Mouse (Mus musculus): ENCODE measurements around the gene 1700069L16Rik. TPM values are rescaled to one million over a fixed set of nuclear protein-coding genes. Genes with fewer than 3 reads are reported as not detected.

1700069L16Rik gene
- polyA plus RNA-seq, 2 experiments = not detected

GRCm38 (mm10) chr5:113712861-113713260 is 11.7 kb downstream of the 1700069L16Rik start:
- H3K9ac ChIP-seq (replicated peaks) = no peak overlapping the region
- no peaks in the 10 kb centered on the region for H3K36me3 ChIP-seq (replicated peaks; ENCODE audit: control insufficient read depth, insufficient read depth, low read depth)
- H3K9me3 ChIP-seq (ENCODE audit: control insufficient read depth, low read length) = no peaks in the 10 kb centered on the region
- no peaks in the 10 kb centered on the region for H3K4me1 ChIP-seq (replicated peaks; ENCODE audit: control insufficient read depth in 2 of 2, insufficient read depth in 2 of 2, low read length in 1 of 2)
- no peaks in the 10 kb centered on the region for H3K27me3 ChIP-seq (ENCODE audit: control insufficient read depth, insufficient read depth, low read length)
- ATAC-seq (ENCODE audit: insufficient read depth) (no peak), DNase-seq (ENCODE audit: low read depth in 3 of 3, low spot score in 3 of 3) (no peak)
- TF ChIP-seq CTCF (IDR thresholded peaks at IDR 0.05; ENCODE audit: low read depth) = no peak
- TF ChIP-seq EP300 (IDR thresholded peaks at IDR 0.05; ENCODE audit: low read depth) = no peak
- no peak overlapping the region for H3K27ac ChIP-seq
- WGBS (ENCODE audit: insufficient replicate concordance) = 52% methylated on average over 2 of the region's 2 CpGs
- H3K4me3 ChIP-seq (ENCODE audit: insufficient read depth in 1 of 2, low read depth in 2 of 2, low read length in 2 of 2) = no peak overlapping the region
- no peak overlapping the region for H3K4me2 ChIP-seq (ENCODE audit: low read depth)

- H3K4me3 ChIP-seq (ENCODE audit: insufficient read depth in 1 of 2, low read depth in 2 of 2, low read length in 2 of 2) = no peak overlapping the region
- H3K9me3 ChIP-seq (ENCODE audit: control insufficient read depth, low read length) = no peaks in the 10 kb centered on the region
- no peak for ATAC-seq (ENCODE audit: insufficient read depth)
- H3K27me3 ChIP-seq (ENCODE audit: control insufficient read depth, insufficient read depth, low read length) = no peaks in the 10 kb centered on the region
- H3K4me1 ChIP-seq (replicated peaks; ENCODE audit: control insufficient read depth in 2 of 2, insufficient read depth in 2 of 2, low read length in 1 of 2) = no peaks in the 10 kb centered on the region
- H3K36me3 ChIP-seq (replicated peaks; ENCODE audit: control insufficient read depth, insufficient read depth, low read depth) = no peaks in the 10 kb centered on the region
- H3K9ac ChIP-seq (replicated peaks) = no peak overlapping the region
- DNase-seq (ENCODE audit: low read depth in 3 of 3, low spot score in 3 of 3) = no peak
- H3K27ac ChIP-seq = no peak overlapping the region
- TF ChIP-seq EP300 (IDR thresholded peaks at IDR 0.05; ENCODE audit: low read depth) = no peak
- no peak for TF ChIP-seq CTCF (IDR thresholded peaks at IDR 0.05; ENCODE audit: low read depth)
- WGBS (ENCODE audit: insufficient replicate concordance) = 48% methylated on average over 21 of the region's 21 CpGs
- H3K4me2 ChIP-seq (ENCODE audit: low read depth) = no peak overlapping the region
Measured at GRCm38 (mm10) chr5:113703803-113704585, 20.6 kb downstream of the 1700069L16Rik start.

- no peaks in the 10 kb centered on the region for H3K36me3 ChIP-seq (replicated peaks; ENCODE audit: control insufficient read depth, insufficient read depth, low read depth)
- H3K27ac ChIP-seq = no peak overlapping the region
- no peak for DNase-seq (ENCODE audit: low read depth in 3 of 3, low spot score in 3 of 3)
- H3K4me2 ChIP-seq (ENCODE audit: low read depth) = no peak overlapping the region
- no peaks in the 10 kb centered on the region for H3K4me1 ChIP-seq (replicated peaks; ENCODE audit: control insufficient read depth in 2 of 2, insufficient read depth in 2 of 2, low read length in 1 of 2)
- no peak overlapping the region for H3K4me3 ChIP-seq (ENCODE audit: insufficient read depth in 1 of 2, low read depth in 2 of 2, low read length in 2 of 2)
- WGBS (ENCODE audit: insufficient replicate concordance) = 50% methylated on average over 19 of the region's 19 CpGs
- no peak for TF ChIP-seq CTCF (IDR thresholded peaks at IDR 0.05; ENCODE audit: low read depth)
- no peak for TF ChIP-seq EP300 (IDR thresholded peaks at IDR 0.05; ENCODE audit: low read depth)
- H3K27me3 ChIP-seq (ENCODE audit: control insufficient read depth, insufficient read depth, low read length) = no peaks in the 10 kb centered on the region
- no peak for ATAC-seq (ENCODE audit: insufficient read depth)
- H3K9me3 ChIP-seq (ENCODE audit: control insufficient read depth, low read length) = no peaks in the 10 kb centered on the region
- H3K9ac ChIP-seq (replicated peaks) = no peak overlapping the region
Measured at GRCm38 (mm10) chr5:113700388-113701023, 24.1 kb downstream of the 1700069L16Rik start.

GRCm38 (mm10) chr5:113694415-113694814 is 30.2 kb downstream of the 1700069L16Rik start:
- no peak overlapping the region for H3K9ac ChIP-seq (replicated peaks)
- H3K4me2 ChIP-seq (ENCODE audit: low read depth) = no peak overlapping the region
- H3K4me3 ChIP-seq (ENCODE audit: insufficient read depth in 1 of 2, low read depth in 2 of 2, low read length in 2 of 2) = no peak overlapping the region
- H3K9me3 ChIP-seq (ENCODE audit: control insufficient read depth, low read length) = no peaks in the 10 kb centered on the region; the same call in 1 of the 2 replicates
- TF ChIP-seq CTCF (IDR thresholded peaks at IDR 0.05; ENCODE audit: low read depth) (no peak), EP300 (IDR thresholded peaks at IDR 0.05; ENCODE audit: low read depth) (no peak)
- no peak for DNase-seq (ENCODE audit: low read depth in 3 of 3, low spot score in 3 of 3)
- ATAC-seq (ENCODE audit: insufficient read depth) = no peak
- H3K4me1 ChIP-seq (replicated peaks; ENCODE audit: control insufficient read depth in 2 of 2, insufficient read depth in 2 of 2, low read length in 1 of 2) = no peaks in the 10 kb centered on the region
- H3K36me3 ChIP-seq (replicated peaks; ENCODE audit: control insufficient read depth, insufficient read depth, low read depth) = no peaks in the 10 kb centered on the region
- H3K27me3 ChIP-seq (ENCODE audit: control insufficient read depth, insufficient read depth, low read length) = no peaks in the 10 kb centered on the region
- no peak overlapping the region for H3K27ac ChIP-seq
- WGBS (ENCODE audit: insufficient replicate concordance) = 38% methylated on average over 5 of the region's 5 CpGs

- Histone ChIP-seq H3K9me3 (ENCODE audit: control insufficient read depth, low read length) (no peaks in the 10 kb centered on the region; the same call in 1 of the 2 replicates), H3K27ac (no peak overlapping the region), H3K4me3 (ENCODE audit: insufficient read depth in 1 of 2, low read depth in 2 of 2, low read length in 2 of 2) (no peak overlapping the region), H3K4me2 (ENCODE audit: low read depth) (no peak overlapping the region), H3K4me1 (replicated peaks; ENCODE audit: control insufficient read depth in 2 of 2, insufficient read depth in 2 of 2, low read length in 1 of 2) (no peaks in the 10 kb centered on the region), H3K27me3 (ENCODE audit: control insufficient read depth, insufficient read depth, low read length) (no peaks in the 10 kb centered on the region), H3K9ac (replicated peaks) (no peak overlapping the region), H3K36me3 (replicated peaks; ENCODE audit: control insufficient read depth, insufficient read depth, low read depth) (no peaks in the 10 kb centered on the region)
- TF ChIP-seq CTCF (IDR thresholded peaks at IDR 0.05; ENCODE audit: low read depth) (no peak), EP300 (IDR thresholded peaks at IDR 0.05; ENCODE audit: low read depth) (no peak)
- no peak for ATAC-seq (ENCODE audit: insufficient read depth)
- DNase-seq (ENCODE audit: low read depth in 3 of 3, low spot score in 3 of 3) = no peak
- 52% methylated on average over 4 of the region's 4 CpGs for WGBS (ENCODE audit: insufficient replicate concordance)
Measured at GRCm38 (mm10) chr5:113694000-113694399, 30.6 kb downstream of the 1700069L16Rik start.
